In the genomic region with DNA sequence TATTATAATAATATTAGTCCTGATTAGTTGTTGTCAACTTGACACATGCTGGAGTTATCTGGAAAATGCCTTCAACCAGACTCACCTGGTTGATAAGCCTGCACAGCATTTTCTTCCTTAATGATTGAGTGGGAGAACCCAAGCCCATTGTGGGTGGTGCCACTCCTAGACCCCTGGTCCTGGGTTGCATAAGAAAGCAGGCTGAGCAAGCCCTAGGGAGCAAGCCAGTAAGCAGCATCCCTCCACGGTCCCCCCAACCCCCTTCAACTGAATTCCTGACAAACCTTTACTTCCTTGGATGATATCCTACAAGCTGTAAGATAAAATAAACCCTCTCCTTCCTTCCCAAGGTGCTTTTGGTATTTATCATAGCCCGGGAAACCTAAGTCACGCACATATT, we compare ENCODE assay signal across 25 mouse cellular contexts. TPM values are rescaled to one million over a fixed set of nuclear protein-coding genes. Genes with fewer than 3 reads are reported as not detected.
"Had no signal": no experiment of that assay in that cellular context is flagged by ENCODE, and none has a peak within 500 bp of the region (broad histone marks: within the 10 kb centered on the region; RNA-seq: fewer than 3 reads in every experiment).

No protein-coding gene starts in this region.

- H3K27me3 ChIP-seq: heart, embryonic 13.5 days; heart, embryonic 15.5 days; hindbrain, embryonic 13.5 days; hindbrain, embryonic 15.5 days; intestine, embryonic 15.5 days; limb, embryonic 12.5 days; liver, embryonic 13.5 days; liver, embryonic 15.5 days had no signal

- H3K27ac ChIP-seq: heart, embryonic 13.5 days; heart, embryonic 15.5 days; hindbrain, embryonic 13.5 days; hindbrain, embryonic 15.5 days; intestine, embryonic 15.5 days; layer of hippocampus, adult 2 months; left cerebral cortex, adult 2 months; limb, embryonic 10.5 days; limb, embryonic 12.5 days; liver, embryonic 13.5 days; liver, embryonic 15.5 days had no signal

- H3K9ac ChIP-seq: heart, embryonic 13.5 days; heart, embryonic 15.5 days; hindbrain, embryonic 13.5 days; hindbrain, embryonic 15.5 days; intestine, embryonic 15.5 days; limb, embryonic 12.5 days; liver, embryonic 13.5 days; liver, embryonic 15.5 days had no signal

- H3K4me1 ChIP-seq: heart, embryonic 15.5 days; hindbrain, embryonic 13.5 days; hindbrain, embryonic 15.5 days; intestine, embryonic 15.5 days; limb, embryonic 12.5 days; liver, embryonic 13.5 days; liver, embryonic 15.5 days had no signal

- DNase-seq: gastrocnemius, postnatal 14 days; gastrocnemius, postnatal 36 days; heart, adult 18-20 months; heart, postnatal 14 days; heart, postnatal 36 days; kidney, adult 18-20 months; kidney, adult 8-10 months; kidney, postnatal 10 days; kidney, postnatal 25 days; kidney, postnatal 4 days; liver; liver, embryonic 13.5 days had no signal

- H3K4me3 ChIP-seq: heart, embryonic 13.5 days; heart, embryonic 15.5 days; hindbrain, embryonic 13.5 days; hindbrain, embryonic 15.5 days; intestine, embryonic 15.5 days; layer of hippocampus, adult 2 months; left cerebral cortex, adult 2 months; limb, embryonic 10.5 days; limb, embryonic 12.5 days; liver, embryonic 13.5 days; liver, embryonic 15.5 days had no signal

- H3K36me3 ChIP-seq: heart, embryonic 13.5 days; heart, embryonic 15.5 days; hindbrain, embryonic 13.5 days; hindbrain, embryonic 15.5 days; intestine, embryonic 15.5 days; limb, embryonic 10.5 days; limb, embryonic 12.5 days; liver, embryonic 13.5 days; liver, embryonic 15.5 days had no signal

RNA-seq across cellular contexts. Expression of gene Slamf9, which starts 18.0 kb away (rescaled TPM):
- total RNA-seq: gastrocnemius, adult 8-10 months; hematopoietic stem cell, adult 5-6 weeks; layer of hippocampus, postnatal 25 days had no signal
- polyA plus RNA-seq: hindbrain, embryonic 13.5 days had no signal
